Mouse (Mus musculus) CH12F3 (cell line): Measurements from ENCODE around the gene Dand5.

Source experiments
- in situ Hi-C: fragments of 300-500 bp; cut with MboI; formaldehyde crosslinking; loops from 2 replicates; pipeline ENCODE4 v1.14.3; 2020; ENCODE audit warnings: low sequenced_read_pairs

Gene Dand5

GRCm38 (mm10) chr8:84784681-84785505 is 37.7 kb downstream of the Dand5 start:
- in situ Hi-C loops: no loop called here

DNA sequence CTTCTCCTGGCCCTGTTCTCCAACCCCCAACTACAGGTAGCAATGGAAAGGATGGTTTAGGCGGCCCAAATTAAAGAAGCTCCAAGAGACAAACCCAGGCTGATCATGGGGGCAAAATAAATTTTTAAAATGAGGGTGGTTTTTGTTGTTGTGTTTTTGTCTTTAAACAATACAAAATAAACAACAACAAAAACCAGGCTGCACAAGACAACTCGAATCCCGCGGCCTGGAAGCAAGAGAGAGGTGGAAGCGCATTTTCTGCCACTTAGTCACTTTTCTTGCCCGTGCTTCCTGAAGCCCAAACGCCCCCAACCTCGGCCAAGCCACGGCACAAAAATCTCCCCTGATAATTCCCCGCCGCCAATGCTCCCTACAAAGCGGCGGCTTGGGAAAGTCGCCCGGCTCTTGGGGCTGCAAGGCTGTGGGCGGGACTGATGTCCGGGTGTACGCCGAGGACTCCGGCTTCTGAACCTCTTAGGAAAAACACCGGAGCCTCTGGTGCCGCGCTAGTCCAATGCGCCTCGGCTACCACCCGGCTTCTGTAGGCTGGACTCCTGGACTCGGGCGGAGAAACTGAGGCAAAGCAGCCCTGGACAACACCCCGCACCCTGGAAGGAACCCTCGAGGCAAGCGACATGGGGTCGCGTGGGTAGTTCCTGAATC is 38.6 kb downstream of the Dand5 start:
- in situ Hi-C loops: no loop called here

- in situ Hi-C loops: no loop called here
Measured at GRCm38 (mm10) chr8:84783198-84783918, 39.3 kb downstream of the Dand5 start.

GRCm38 (mm10) chr8:84782680-84783079 is 39.9 kb downstream of the Dand5 start:
- in situ Hi-C loops: no loop called here

DNA sequence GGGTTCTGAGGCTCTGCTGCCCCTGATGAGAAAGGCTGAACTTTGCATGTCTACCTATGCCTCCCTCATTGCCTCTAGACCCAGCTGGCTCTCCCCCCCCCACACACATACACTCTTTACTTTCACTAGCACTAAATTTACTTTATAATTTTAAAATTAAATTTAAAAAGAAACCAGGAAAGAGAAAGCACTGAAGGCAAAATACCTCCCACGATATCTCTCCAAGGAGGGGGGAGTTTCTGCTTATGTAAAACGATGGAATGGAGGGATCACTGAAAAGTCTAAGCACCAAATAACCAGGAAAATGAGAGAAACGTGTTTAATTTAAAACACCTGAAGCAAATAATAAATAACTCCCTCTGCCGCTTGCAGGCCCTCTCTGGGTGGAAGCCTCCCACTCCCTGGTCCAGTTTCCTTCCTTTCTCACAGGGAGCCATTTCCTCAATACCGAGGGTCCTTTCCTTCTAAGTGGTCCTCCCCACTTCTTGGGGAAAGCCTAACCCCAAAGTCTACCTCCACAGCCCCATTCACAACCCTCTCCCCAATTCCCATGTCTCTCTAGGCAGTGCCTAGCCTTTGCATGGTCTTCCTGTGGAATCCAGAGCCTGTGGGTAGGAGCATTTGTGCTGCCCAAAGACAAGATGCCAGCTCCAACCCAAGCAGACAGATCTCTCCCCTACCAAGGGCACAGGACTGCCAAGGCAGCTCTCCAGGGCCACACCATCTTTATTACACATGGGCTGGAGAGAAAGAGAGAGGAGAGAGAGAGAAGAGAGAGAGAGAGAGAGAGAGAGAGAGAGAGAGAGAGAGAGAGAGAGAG is 40.7 kb downstream of the Dand5 start:
- in situ Hi-C loops: no loop called here

DNA sequence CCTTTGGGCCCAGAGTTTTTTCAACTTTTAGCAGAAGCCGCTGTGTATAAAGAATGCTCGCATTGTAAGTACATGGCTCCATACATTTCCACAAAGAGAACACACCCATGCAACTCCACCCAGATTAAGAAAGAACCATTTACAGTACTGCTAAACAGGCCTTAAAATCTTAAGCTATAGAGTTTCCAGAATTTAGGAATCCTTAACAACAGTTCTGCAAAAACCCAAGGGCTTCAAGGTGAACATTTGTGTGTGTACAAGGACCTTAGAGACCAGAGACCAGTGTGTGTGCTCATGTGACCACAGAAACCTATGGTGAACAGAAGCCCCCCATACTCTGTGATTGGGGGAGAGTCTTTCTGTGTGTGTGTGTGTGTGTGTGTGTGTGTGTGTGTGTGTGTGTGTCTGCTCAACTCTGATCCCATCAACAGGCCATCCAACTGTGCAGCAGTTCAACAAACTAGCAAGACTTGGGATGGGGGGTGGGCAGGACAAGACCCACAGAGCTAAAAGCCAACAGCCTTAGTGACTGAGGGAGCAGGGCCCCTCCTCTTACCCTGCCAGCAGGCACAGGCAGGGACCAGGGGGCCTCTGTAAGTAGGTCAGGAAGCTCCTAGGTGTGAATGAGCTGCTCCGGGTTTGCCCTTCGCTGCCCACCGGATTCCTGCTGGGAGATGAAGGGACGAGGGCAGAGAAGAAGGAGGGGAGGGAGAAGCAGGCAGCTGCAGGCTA is 41.5 kb downstream of the Dand5 start:
- in situ Hi-C loops: no loop called here

DNA sequence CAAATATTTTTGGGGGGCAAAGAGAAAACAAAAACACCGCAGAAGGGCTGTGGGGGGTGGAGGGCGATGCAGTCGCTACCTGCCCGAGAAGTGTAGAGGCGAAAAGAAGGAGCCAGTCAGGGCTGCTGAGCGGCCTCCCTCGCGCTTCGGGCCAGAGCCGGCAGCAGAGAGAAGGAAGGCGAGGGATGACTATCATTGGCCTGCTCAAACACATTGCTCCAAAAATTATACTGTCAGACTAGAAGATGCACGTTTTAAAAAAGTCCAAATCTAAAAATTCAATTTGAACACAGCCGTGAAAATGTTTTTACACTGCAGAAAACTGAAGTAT is 42.4 kb downstream of the Dand5 start:
- in situ Hi-C loops: no loop called here

DNA sequence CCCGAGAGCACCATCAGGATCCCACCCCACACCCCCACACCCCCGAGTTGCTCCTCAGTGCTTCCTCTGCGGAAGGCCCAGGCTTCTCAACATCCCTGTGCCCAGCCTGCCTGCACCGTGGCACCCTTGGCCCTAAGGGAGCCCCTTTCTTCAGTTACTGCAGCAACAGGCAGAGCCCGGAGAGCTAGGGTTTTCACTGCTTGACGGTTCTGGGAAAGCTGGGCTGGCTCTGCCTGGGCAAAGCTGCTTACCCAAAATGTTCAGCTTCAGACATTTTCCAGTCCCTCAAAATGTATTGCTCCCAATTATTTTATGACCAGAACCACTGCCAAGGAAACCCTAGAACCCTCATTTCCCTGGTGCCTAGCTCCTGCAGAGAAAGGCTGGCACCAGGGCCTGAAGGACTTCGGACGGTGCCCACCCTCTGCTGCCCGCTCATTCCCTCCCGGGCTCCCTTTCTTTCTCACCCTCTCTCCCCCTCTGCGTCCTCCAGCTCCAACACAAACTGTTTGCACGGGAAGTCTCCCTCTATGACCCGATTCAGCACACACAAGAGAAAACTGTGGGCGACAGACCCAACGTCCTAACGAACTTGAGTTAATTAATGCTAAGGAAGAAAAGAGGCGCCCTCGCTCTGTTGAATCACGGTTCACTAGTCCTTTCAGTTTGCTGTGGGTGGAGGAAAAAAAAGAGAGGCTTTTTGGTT is 43.0 kb downstream of the Dand5 start:
- in situ Hi-C loops: no loop called here

GRCm38 (mm10) chr8:84778638-84779380 is 43.8 kb downstream of the Dand5 start:
- in situ Hi-C loops: no loop called here

DNA sequence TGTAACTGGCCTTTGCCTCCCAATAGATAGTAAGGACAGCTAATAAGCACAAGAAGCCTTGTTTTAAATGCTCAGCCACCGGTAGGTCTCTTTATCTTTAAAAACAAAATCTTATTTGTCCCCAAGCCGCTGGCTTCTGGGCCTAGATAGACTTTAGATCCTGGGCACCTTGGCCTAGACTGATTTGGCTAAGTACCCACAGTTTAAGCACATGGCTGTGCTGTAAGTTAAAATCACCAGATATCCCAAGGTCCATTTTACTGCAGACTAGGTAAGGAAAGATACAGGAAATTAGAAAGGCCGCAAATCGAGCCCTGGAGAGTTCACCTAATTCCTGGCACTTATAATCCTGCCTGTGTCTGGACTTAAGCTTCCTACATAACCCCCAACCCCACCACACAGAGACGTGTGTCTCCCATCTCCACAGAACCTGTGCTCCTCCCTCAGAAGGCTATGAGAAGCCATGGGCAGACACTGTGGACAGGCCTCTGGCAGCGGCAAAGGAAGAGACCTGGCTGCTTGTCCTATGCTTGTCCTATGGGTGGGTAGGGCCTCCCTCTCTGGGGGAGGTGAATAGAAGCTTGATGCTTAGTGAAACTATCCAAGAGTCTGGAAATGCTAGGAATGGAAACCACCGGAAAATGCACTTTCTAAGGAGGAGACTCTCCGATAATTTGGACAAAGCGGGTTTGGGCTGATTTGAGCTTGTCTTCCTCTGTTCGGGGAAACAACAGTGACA is 44.6 kb downstream of the Dand5 start:
- in situ Hi-C loops: no loop called here

- in situ Hi-C loops: no loop called here
Measured at GRCm38 (mm10) chr8:84776569-84776968, 46.1 kb downstream of the Dand5 start.

DNA sequence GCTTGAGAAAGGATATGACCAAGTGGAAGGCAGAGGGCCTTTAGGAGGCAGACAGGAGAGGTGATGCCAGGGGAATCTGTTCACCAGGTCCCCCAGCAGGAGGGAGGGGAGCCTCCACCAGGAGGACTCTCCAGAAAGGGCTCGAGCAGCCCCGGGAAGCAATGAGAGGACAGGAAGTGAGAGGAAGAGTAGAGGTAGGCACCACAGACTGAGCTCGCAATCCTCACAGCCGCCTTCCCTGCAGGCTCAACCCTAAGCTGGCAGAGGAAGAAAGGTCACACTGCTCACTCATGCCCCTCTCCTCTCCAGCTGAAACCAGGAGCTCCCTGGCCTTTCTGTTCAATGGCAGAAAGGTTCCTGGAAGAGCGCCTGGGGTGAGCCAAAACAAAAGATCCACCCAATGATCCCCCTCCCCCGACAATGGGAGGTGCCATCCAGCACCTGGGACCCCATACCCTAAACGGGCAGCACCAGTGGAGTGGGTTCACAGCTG is 47.0 kb downstream of the Dand5 start:
- in situ Hi-C loops: no loop called here

DNA sequence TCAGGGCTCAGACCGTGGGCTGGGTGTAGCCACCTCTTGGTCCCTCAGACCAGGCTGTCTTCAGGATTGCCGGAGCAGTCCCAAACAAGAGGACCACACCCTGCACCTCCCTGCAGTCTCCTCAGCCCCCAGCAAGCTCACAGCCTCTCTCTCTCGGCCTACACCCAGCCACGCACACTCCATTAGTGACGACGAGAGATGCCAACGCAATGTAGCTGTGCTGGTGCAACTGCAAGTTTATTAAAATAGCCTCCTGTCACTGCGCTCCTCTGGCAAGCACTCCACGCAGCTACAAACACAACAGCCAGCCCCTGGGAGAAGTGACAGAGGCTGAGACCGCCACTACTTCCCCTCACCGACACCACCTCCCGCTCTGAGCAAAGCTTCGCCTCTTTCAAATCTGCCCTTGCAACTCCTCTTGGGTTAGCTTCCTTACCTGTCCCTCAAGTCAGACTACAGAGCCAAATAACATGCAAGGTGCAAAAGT is 47.5 kb downstream of the Dand5 start:
- in situ Hi-C loops: no loop called here

DNA sequence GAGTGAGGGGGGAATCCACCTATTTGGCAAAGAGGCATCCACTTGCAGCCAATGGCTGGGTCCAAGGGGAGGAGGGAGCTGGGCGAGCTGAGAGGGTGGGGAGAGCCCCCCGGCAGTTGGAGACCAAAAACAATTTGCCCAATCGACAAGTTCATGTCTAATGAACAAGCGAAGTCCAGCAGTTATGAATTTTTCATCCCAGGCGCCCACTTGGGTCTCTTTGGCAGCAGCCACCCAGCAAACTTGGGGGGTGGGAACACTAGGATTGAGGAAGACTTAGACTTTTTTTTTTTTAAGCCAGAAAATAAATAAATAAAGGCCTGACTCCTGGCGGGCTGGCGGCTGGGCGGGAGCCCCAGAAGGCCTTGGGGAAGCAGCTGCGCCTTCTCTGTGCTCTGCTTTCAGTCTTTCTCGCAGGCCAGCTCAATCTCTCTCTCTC is 48.1 kb downstream of the Dand5 start:
- in situ Hi-C loops: no loop called here

GRCm38 (mm10) chr8:84773833-84774232 is 48.8 kb downstream of the Dand5 start:
- in situ Hi-C loops: no loop called here

GRCm38 (mm10) chr8:84773304-84773703 is 49.3 kb downstream of the Dand5 start:
- in situ Hi-C loops: no loop called here

GRCm38 (mm10) chr8:84772628-84773027 is 50.0 kb downstream of the Dand5 start:
- in situ Hi-C loops: no loop called here

GRCm38 (mm10) chr8:84771941-84772378 is 50.7 kb downstream of the Dand5 start:
- in situ Hi-C loops: no loop called here
